Mouse (Mus musculus) erythroblast, adult 5-6 weeks (primary cell): ENCODE measurements around the gene Hsd17b2. TPM values are rescaled to one million over a fixed set of nuclear protein-coding genes. Genes with fewer than 3 reads are reported as not detected.

Experiments
- ATAC-seq: replicated peaks from 2 replicates; pipeline ENCODE4 v1.8.0; 2016; ENCODE audit warnings: moderate number of reproducible peaks, mild to moderate bottlenecking, moderate TSS enrichment, inconsistent platforms; ENCODE audit not compliant: poor library complexity, low FRiP score, severe bottlenecking
- total RNA-seq, 2 experiments: library from RNA; stranded (forward) in 1 of 2; stranded (reverse) in 1 of 2; fragments of 150-400 nt in 1 of 2; fragments of 200-764, 138-1000 nt in 1 of 2; gene quantifications; 2 replicates each; pipeline versions ENCODE4 v1.2.3 to v1.2.4; 2015 to 2017; ENCODE audit warnings: low replicate concordance in 2 of 2

Gene Hsd17b2
- total RNA-seq, 2 experiments from 2014 or later = 1.0 TPM; not detected in 1

GRCm38 (mm10) chr8:117765947-117766346 is 64.2 kb downstream of the Hsd17b2 start:
- no peak for ATAC-seq

GRCm38 (mm10) chr8:117768971-117769370 is 67.3 kb downstream of the Hsd17b2 start:
- ATAC-seq = no peak

DNA sequence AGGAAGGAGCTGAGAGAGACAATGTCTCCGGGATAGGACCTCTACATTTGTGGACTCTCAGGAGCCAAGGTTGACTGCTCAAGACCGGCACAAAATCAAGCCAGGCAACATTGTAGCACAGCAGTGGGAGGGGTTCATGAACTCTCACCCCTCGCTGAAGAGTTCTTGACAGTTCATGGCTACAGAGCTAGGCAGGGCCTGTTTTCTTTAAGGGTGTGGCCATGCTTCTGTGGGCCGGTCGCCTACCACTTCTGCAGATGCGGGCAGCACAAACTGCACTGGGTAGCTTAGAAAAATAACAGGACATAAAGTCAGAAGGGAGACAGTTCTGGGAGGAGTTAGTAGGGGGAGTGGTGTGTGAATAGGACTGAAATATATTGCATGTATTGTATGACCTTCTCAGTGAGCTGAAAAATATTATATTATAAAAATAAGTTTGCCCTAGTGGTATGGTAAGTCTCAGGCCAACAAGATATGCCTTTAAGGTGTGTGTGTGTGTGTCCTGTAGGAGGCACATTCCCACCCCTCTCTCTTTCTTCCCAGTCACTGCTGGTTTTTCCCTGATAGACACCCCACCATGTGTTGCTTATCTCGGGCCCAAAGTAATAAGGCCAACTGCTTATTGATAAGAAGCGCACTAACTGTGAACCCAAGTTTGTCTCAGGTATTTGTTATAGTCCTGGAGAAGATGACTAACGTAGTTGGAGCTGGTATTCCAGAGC is 69.6 kb downstream of the Hsd17b2 start:
- no peak for ATAC-seq

DNA sequence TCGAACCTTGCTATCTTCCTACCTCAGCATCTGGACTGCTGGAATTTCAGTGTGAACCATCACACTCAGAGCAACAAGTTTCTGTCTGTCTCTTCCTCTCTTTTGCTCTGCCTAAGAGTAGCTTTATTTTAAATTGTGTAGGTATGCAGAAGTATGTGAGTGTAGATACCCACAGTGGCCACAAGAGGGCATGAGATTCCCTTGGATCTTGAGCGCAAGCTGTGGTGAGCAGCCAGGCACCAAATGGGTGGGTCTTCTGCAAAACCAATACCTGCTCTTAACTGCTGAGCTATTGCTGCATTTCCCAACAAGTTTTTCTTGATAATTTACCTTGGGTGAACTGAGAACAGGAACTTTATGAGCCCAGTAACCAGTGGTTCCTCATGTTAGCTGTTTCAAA is 70.4 kb downstream of the Hsd17b2 start:
- peak; percentile 94 for ATAC-seq

- ATAC-seq = no peak
These were observed 70.9 kb downstream of the Hsd17b2 start for GRCm38 (mm10) chr8:117772597-117772996.

DNA sequence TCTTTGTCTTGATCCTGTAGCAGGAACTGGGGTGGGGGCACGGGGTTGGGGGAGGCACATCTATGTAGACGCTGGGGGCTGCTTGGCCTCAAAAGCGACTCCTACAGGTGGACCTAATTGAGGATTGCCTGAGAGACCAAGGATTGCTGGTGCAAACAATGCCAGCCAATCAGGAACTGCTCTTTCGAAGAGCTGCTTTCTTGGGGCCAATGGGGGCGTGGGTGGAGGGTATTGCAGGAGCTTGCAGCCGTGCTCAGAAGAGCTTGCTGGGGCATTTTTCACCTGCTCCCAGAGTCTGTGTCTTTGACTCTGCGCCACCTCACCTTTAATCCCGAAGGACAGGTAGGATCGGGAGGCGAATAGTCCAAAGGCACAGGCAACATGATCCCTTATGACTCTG is 73.9 kb downstream of the Hsd17b2 start:
- ATAC-seq = no peak

DNA sequence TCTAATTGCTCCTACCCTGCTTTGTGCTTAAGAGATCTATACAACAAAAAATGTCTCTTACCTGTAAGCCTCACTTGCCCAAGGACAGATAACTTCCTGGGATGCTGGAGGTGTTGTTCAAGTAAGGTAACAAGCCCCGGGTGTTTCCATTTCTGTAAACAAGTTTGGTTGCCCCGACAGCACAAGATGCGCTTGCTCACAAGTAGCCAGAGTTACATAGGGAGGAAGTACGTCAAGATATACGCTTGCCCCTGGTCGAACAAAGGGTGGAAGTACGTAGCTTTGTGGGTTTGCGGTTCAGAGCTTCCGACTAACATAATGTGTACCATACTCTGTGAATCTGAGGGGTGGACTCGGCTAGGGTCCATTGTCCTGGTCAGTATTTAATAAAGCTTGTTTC is 74.4 kb downstream of the Hsd17b2 start:
- ATAC-seq = no peak

- no peak for ATAC-seq
These were observed 77.0 kb downstream of the Hsd17b2 start for GRCm38 (mm10) chr8:117778531-117779322.

- ATAC-seq = no peak
These were observed 77.6 kb downstream of the Hsd17b2 start for GRCm38 (mm10) chr8:117779344-117779743.

GRCm38 (mm10) chr8:117781375-117782129 is 79.8 kb downstream of the Hsd17b2 start:
- no peak for ATAC-seq

GRCm38 (mm10) chr8:117783021-117783420 is 81.3 kb downstream of the Hsd17b2 start:
- no peak for ATAC-seq

DNA sequence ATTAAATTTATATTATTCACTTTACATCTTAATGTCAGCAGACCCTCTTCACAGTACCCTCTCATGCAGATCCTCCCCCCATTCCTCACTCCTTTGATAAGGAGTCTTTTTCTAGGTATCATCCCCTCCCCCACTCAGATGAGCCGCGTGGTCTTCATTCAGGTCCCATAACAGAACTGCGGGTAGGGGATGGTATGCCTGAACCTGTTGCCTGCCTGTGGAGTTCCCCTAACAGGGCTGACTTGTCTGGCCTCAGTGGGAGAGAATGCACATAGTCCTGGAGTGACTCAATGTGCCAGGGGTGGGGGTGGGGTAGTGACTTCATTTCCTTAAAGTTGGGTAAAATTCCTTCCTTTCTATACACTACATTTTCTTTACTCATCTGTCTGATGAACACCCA is 84.7 kb downstream of the Hsd17b2 start:
- no peak for ATAC-seq

DNA sequence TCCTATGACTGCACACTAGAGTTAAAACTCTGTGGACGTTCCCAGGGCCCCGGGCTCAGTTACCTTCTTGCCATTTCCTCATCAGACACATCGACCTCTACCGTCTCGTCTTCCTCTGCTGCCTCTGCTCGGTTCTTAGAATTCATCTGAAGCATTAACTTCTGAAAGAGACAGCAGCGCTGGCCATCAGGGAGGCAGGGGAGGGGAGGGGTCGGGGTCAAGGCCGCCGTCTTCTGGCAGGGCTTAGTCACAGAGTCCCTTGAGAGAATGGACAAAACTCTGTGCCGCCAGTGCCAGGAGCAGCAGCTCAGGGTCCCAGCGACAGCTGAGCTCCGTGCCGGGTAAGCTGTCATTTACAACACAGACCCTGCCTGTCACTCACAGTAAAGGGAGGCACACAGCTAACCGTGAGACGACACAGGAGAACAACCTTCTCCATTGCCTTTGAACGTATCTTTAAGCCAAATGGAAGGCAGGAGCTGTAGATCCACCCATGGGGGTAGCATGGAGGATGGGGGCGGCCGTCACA is 91.0 kb downstream of the Hsd17b2 start:
- ATAC-seq = no peak

DNA sequence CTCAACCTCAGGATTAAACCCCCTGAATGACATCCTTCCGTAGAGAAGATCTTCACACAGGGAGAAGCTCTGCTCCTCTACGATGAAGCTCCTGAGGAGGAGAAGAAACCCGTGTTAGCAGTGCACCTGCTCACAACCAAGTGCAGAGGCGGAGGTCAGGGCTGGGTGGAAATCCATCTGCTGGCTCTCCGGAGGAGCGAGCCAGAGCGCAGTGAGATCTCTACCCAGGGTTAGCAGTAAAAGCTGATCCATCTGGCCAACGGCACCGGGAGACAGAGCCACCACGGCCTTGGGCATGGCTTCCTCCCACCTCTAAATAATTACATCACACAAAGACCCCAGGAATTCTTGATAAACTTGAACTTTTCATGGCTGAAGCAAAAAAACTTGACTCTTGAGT is 92.9 kb downstream of the Hsd17b2 start:
- no peak for ATAC-seq

DNA sequence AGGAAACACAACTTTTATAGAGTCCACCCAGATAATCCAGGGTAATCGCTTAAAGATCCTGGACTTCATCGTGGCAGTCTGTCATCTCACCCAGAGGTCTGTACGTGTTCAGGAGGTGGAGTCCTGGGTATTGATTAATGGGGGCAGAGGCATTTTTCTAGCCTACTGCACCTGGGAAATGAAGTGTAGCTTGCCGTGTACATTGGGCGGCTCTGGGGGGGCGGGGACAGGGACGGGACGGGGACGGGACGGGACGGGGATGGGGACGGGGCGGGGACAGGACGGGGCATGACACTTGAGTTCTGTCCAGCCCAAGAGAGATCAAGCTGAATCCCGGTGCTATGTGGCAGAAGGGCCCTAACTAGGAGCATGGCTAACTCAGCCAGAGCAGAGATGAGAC is 94.8 kb downstream of the Hsd17b2 start:
- no peak for ATAC-seq

GRCm38 (mm10) chr8:117798066-117798465 is 96.4 kb downstream of the Hsd17b2 start:
- ATAC-seq = no peak

GRCm38 (mm10) chr8:117801443-117802298 is 100.0 kb downstream of the Hsd17b2 start, which contains the start of gene Mphosph6:
Gene Mphosph6, minus strand, starts transcription at chr8:117801943.
- ATAC-seq = peak; percentile 95

DNA sequence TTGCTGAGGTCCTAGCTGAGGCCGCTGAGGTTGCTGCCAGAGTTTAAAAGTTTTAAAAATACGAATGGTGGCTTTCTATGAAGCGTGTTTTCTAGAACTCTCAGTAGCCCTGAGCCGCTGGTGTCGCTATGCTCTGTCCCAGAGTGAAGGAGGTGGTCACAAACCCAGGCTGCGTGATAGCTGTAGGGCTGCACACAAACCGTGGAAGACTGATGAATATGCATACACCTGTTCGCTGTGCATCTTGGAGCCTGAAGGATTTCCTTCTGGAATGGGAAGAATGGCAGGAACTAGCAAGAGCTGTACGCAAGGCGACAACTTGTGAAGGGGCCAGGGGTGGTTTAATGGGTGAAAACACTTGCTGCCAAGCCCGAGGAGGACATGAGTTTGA is 100.6 kb downstream of the Hsd17b2 start:
- ATAC-seq = no peak; the same call in none of the 2 replicates

GRCm38 (mm10) chr8:117805419-117805818 is 103.7 kb downstream of the Hsd17b2 start:
- ATAC-seq = no peak
